Mouse (Mus musculus): ENCODE measurements at regions not wholly inside any gene's neighbourhood (a gene's known extent, or its start where the extent isn't known, plus 50 kb on each side); places are given as distances from the start of the nearest gene placed in this dataset.

- DNase-seq (ENCODE audit: low read depth, low spot score): no peak
These were observed 250.0 kb upstream of the Nbea start for GRCm38 (mm10) chr3:56433495-56433894.

- no peak for DNase-seq (ENCODE audit: low read depth, low spot score)
These were observed 243.7 kb upstream of the Nbea start for GRCm38 (mm10) chr3:56427201-56427600.

- DNase-seq (ENCODE audit: low read depth, low spot score): no peak
These were observed 214.5 kb upstream of the Nbea start for GRCm38 (mm10) chr3:56397851-56398496.

- DNase-seq (ENCODE audit: low read depth, low spot score): no peak
These were observed 209.6 kb upstream of the Nbea start for GRCm38 (mm10) chr3:56393134-56393533.

- no peak for DNase-seq (ENCODE audit: low read depth, low spot score)
These were observed 196.8 kb upstream of the Nbea start for GRCm38 (mm10) chr3:56380316-56380715.

GRCm38 (mm10) chr3:56379500-56379899 lies 196.0 kb upstream of the Nbea start:
- no peak for DNase-seq (ENCODE audit: low read depth, low spot score)

- DNase-seq (ENCODE audit: low read depth, low spot score): no peak
These were observed 179.0 kb upstream of the Nbea start for GRCm38 (mm10) chr3:56362543-56362942.

GRCm38 (mm10) chr3:56357035-56357701 lies 173.7 kb upstream of the Nbea start:
- DNase-seq (ENCODE audit: low read depth, low spot score): peak; percentile 40

- no peak for DNase-seq (ENCODE audit: low read depth, low spot score)
These were observed 172.8 kb upstream of the Nbea start for GRCm38 (mm10) chr3:56356163-56356882.
